Mouse (Mus musculus) cerebellum, adult 18-20 months (tissue): ENCODE data around the gene Mrpl44.
A peak's percentile ranks its signal among the peaks of the same experiment; 100 is the strongest.

Experiments
- DNase-seq, 2 experiments: peaks; one replicate each; pipeline ENCODE4 v3.0.0; 2021

Mrpl44 gene

DNA sequence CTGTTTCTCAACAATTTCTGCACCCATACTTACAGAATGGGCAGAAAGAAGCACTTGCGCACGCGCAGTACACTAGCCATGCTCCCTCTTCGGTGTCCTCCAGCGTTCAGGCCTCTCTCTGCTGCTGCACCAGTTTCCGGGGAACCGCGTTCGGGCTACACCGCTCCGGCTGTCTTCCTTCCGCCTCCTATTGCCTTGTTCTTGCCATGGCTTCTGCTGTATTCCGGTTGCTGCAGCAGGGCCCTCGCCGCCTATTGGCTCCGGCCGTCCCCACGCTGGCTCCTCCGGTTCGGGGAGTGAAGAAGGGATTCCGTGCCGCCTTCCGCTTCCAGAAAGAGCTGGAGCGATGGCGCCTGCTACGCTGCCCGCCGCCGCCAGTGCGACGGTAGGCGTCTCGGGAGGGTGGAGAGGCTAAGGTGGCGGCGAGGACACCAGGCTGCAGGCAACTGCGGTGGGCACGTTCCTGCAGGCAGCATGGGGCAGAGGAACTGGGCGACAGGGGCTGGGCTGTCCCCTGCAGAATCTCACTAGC, at the start of gene Mrpl44, which contains the start of gene Wdfy1:
Mrpl44 (plus strand) TSS at position 92 of the 532 bp plus-strand sequence.
Wdfy1 (minus strand) TSS at position 217 of the 532 bp plus-strand sequence.
- peak; percentile 92 to 99 for DNase-seq

GRCm38 (mm10) chr1:79734794-79735193, 41.0 kb upstream of the Mrpl44 start:
- DNase-seq: no peak

- no peak for DNase-seq
These were observed 39.4 kb upstream of the Mrpl44 start for GRCm38 (mm10) chr1:79736408-79736807.

DNA sequence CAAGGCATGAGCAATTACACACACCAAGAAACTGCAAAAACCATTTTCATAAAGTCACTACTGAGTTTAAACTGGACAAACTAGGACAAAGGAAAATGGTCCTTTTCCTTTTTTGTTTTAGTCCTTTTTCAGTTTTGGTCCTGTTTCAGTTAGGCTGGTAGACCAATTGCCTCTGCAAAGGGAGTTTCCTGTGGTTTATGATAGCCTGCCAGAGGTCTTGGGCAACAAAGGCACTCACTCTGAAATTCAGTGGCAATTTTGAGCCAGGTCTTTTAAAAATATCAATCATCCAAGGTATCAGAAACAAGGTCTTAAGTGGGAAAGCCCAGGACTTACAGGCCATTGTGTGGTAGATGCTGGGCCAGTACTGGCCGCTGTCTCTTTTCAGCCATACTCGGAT, 36.1 kb upstream of the Mrpl44 start:
- DNase-seq: no peak

DNA sequence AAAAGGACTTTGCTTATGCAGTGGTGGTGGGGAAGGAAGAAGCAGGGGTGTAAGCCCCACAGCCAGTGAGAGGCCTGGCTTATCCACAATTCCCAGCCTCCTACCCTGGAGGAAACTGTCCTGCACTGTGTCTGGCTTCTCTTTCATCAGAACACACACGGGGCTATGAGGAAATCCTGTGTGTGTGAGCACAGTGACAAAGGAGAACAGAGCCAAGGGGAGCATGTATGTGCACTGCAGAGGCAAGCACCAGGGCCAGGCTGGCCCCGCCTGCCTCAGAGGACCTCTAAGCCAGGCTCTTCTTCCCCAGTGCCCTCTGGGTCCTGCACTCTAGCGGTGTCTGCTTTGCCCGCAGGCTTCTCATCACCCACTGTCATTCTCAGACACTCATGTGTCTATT, 34.8 kb upstream of the Mrpl44 start:
- no peak for DNase-seq

- no peak for DNase-seq
These were observed 32.9 kb upstream of the Mrpl44 start for GRCm38 (mm10) chr1:79742949-79743348.

DNA sequence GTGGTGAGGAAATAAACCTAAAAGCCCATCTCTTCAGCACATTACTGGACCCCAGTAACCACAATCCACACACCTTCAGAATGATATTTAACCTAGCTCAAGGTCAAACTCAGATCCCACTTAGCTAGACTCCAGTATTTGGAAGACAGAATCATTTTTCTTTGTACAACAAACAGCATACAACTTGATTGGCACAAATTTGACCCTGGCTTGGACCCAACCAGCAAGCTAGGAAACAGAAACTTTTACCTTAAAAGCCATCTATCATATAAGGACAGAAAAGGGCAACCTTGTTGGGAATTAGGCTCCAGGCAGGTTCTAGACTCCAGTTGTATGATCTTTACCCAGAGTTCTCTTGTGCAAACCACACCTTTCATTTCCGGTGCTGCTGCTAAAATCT, 32.4 kb upstream of the Mrpl44 start:
- no peak for DNase-seq

DNA sequence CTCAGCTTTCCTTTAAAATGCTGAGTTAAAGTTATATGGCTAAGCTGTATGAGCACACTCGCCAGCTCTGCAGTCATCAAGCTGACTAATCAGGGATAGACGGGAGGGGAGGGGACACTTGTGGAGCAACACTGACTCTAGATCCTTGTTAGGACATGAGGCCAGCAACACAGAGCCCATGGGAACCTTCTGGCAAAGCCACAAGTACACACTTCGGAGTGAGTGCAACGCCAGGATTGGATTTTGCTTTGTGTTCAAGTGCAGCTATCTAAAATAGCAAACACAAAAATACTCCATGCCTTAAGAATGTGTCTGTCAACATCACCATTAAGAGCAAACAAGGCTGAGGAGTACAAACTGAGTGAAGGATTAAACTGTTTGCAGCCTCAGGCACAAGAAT, 29.8 kb upstream of the Mrpl44 start:
- DNase-seq: no peak

GRCm38 (mm10) chr1:79751186-79751585, 24.6 kb upstream of the Mrpl44 start:
- no peak for DNase-seq

- DNase-seq: no peak
These were observed 23.7 kb upstream of the Mrpl44 start for GRCm38 (mm10) chr1:79752015-79752695.

DNA sequence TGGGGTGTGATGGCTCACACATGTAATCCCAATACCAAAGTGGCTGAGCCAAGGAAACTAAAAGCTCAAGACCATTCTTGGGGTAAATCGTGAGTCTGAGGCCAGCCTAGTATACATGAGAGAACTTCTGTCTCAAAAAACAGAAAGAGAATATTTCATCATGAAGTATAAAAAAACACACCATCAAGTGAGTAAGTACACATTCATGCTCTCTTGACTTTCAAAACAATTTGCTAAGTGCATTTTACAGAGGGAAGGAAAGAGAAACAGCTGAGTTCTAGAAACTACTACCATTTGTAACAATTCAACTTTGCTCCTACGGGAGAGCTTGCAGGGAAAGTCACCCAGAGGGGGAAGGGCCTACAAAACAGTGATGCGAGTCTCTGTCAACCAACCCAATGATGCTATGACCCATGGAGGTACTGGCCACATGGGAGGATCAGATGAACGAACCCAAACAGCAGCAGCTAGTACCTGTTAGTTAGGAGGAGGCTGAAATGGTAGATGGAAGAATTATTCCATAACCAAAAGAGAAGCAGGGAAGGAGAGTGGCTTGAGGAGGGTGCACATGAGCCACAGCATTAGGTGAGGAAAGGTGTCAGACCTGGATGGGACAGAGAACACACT, 23.0 kb upstream of the Mrpl44 start:
- no peak for DNase-seq

- no peak for DNase-seq
These were observed 22.4 kb upstream of the Mrpl44 start for GRCm38 (mm10) chr1:79753456-79753855.

- no peak for DNase-seq
These were observed 20.9 kb upstream of the Mrpl44 start for GRCm38 (mm10) chr1:79754936-79755335.

GRCm38 (mm10) chr1:79755376-79755775, 20.4 kb upstream of the Mrpl44 start:
- DNase-seq: no peak

GRCm38 (mm10) chr1:79756417-79756816, 19.4 kb upstream of the Mrpl44 start:
- DNase-seq: no peak

DNA sequence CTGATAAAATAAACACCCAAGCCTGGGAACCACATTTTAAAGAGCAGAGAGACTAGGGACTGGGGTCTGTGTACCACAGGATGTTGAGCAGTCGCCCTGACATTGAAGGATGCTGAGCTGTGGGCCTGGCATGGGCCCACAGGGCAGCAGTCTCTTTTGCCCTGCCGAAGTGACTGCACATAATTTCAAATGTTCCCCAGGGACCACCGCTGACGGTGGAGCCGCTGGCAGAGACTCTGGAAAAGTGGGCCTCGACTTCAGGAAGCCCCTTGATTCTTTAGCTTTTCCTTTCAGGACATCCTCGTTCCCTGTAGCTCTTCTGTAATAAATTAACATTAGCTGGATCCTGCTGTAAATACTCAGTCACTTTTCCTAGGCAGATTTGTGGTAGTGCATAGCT, 18.7 kb upstream of the Mrpl44 start:
- no peak for DNase-seq

GRCm38 (mm10) chr1:79757597-79757996, 18.2 kb upstream of the Mrpl44 start:
- no peak for DNase-seq

- no peak for DNase-seq
These were observed 16.8 kb upstream of the Mrpl44 start for GRCm38 (mm10) chr1:79759006-79759405.

DNA sequence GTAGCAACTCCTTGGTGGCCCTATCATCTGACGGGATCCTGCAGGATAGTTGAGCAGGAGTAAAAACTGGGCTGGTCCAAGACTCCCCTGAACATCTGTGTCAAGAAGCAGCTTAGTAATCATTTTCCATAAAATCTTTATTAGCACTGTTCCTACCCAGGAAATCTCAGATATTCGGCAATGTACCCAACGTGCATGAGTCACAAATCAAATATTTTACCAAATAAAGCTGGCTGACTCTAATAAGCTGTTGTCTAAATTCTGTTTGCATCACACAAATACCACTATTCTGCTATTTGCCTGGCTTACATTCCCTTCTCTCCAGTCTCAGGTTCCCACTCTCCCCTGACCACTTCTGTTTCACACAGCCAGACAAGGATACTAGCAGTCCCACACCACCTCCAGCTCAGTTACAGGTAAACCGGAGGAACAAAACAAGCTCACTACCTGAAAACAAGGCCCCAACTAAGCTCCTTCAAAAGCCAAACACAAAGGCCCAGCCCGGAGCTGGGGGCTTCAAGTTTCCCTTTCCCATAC, 16.3 kb upstream of the Mrpl44 start:
- no peak for DNase-seq

- DNase-seq: peak; percentile 34 to 44
These were observed 15.2 kb upstream of the Mrpl44 start for GRCm38 (mm10) chr1:79760656-79761055.

DNA sequence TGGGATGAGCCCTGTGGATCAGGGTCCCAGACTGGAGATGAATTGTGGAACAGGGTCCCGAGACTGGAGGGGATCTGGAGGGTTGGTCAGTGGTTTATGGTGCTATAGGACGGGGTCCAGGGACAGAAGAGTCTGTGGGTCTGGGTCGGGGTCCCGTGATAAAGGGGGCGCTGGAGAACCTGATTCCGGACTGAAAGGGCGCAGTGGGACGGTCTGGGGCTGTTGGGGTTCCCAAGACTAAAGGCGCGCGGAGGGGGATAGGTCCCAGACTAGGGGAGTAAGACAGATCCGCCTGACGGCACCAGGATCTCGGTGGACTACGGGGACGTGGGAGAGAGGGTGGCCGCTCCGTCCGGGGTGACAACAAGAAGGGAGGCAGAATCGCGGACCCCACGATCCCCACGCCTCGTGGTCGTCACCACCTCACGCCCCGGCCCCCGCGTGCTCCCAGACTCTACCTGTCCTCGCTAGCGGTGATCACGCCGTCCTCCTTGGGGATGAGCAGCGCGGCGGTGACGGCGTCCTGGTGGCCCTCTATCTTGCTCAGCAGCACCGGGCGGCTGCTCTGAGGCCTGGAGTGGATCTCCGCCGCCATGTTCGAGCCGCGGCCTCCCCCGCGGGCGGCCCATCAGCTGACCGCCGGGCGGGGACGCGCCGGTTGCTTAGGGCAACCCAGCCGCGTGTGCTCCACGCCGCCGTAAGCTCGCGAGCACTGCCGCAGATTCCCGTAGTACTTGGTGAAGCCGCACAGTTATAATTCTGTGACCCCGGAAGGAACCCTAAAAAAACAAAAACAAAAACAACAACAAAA, 14.5 kb upstream of the Mrpl44 start:
- peak; percentile 85 to 90 for DNase-seq

- no peak for DNase-seq
These were observed 13.9 kb upstream of the Mrpl44 start for GRCm38 (mm10) chr1:79761917-79762271.
